Mouse (Mus musculus): ENCODE data around the gene Gm20388. TPM values are rescaled to one million over a fixed set of nuclear protein-coding genes. Genes with fewer than 3 reads are reported as not detected.

The Gm20388 gene
- polyA plus RNA-seq, 1 experiment: 23.9 TPM

DNA sequence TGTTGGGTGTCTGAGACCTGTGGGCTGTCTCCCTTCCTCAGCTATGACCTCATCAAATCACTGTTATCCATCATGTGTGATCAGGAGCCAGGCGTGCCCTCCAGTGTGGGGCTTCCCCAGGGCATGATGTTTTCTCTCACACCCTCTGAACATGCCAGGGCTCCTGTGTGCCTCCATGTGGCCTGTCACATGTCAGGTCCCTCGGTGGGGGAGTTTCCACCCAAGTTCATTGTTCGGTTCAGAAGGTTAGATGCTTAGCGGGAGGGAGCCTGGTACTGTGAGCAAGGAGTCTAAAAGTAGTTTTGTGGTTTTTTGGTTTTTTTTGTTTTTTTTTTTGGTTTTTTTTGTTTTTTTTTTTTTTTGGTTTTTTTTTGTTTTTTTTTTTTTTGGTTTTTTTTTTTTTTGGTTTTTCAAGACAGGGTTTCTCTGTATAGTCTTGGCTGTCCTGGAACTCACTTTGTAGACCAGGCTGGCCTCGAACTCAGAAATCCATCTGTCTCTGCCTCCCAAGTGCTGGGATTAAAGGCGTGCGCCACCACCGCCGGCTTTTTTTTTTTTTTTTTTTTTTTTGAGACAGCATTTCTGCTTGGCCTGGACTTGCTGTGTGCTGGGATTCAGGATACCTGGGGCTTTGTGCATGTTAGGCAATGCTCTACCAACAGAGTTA is 553.4 kb downstream of the Gm20388 start:
- H3K27ac ChIP-seq (ENCODE audit: insufficient read depth, low read length): no peak overlapping the region
- peaks cover 2% of the 10 kb centered on the region; the same call in 1 of the 2 replicates for H3K4me1 ChIP-seq (ENCODE audit: control insufficient read depth, insufficient read depth, low read length)
- H3K4me3 ChIP-seq (ENCODE audit: insufficient read depth, low read length): no peak overlapping the region
- TF ChIP-seq POLR2A (IDR thresholded peaks at IDR 0.05; ENCODE audit: extremely low read depth, insufficient read depth, low read length): no peak
- no peak for TF ChIP-seq CTCF (IDR thresholded peaks at IDR 0.05; ENCODE audit: extremely low read depth, insufficient read depth, low read length)

DNA sequence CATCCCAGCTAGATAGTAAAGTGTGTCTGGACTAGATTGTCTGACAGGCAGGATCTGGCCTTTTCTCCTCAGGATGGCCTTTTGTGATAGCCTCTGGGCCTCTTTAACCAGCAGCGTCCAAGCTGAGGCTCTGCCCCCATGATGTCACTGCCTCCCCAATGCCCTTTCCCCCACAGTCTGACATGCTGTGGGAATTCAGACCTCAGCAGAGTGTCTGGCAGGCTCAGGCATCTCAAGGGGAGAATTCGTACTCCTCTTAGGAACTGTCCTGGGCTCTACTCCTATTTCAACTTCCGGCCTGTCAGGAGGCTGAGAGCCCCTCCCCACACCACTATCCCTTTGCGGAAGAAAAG is 553.9 kb downstream of the Gm20388 start:
- H3K27ac ChIP-seq (ENCODE audit: insufficient read depth, low read length): no peak overlapping the region
- TF ChIP-seq POLR2A (IDR thresholded peaks at IDR 0.05; ENCODE audit: extremely low read depth, insufficient read depth, low read length) (no peak), CTCF (IDR thresholded peaks at IDR 0.05; ENCODE audit: extremely low read depth, insufficient read depth, low read length) (no peak)
- H3K4me1 ChIP-seq (ENCODE audit: control insufficient read depth, insufficient read depth, low read length): peaks cover 2% of the 10 kb centered on the region; the same call in 1 of the 2 replicates
- no peak overlapping the region for H3K4me3 ChIP-seq (ENCODE audit: insufficient read depth, low read length)

DNA sequence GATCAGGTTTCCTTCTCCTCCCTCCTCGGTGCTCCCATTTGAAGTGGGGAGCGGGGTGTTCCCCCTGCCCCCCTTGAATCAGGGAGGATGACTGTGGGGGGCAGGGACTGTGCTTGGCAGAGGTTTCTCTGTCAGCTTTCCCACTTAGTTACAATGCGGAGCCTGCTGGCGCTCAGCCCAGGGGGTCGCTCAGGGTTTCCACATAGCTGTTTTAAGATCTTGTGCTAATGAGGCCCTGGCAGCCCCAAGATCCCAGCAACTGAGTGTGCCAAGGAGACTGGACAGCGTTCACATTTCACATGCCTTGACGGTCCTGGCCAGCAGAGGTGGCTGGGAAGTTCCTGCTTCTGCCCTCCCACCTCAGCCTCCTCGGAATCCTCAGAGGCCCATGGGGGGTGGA is 555.1 kb downstream of the Gm20388 start:
- no peak for TF ChIP-seq POLR2A (IDR thresholded peaks at IDR 0.05; ENCODE audit: extremely low read depth, insufficient read depth, low read length)
- no peak for TF ChIP-seq CTCF (IDR thresholded peaks at IDR 0.05; ENCODE audit: extremely low read depth, insufficient read depth, low read length)
- Histone ChIP-seq H3K27ac (ENCODE audit: insufficient read depth, low read length) (no peak overlapping the region), H3K4me1 (ENCODE audit: control insufficient read depth, insufficient read depth, low read length) (peaks cover 2% of the 10 kb centered on the region; the same call in 1 of the 2 replicates), H3K4me3 (ENCODE audit: insufficient read depth, low read length) (no peak overlapping the region)

DNA sequence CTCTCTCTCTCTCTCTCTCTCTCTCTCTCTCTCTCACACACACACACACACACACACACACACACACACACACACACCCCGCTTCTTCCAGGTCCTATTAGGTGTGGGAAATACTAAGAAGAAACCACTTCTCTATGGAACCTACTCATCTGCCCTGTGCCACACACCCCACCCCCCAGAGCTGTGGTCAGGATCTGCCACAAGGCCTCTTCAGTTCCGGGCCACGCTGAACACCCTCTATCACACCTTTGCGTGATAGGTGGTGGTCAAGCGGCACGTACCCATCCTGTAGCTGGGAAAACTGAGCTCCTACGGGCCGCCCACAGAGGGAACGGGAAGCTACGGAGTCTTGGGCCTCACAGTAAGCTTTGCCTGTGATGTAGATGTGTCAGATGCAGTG is 555.6 kb downstream of the Gm20388 start:
- Histone ChIP-seq H3K27ac (ENCODE audit: insufficient read depth, low read length) (no peak overlapping the region), H3K4me1 (ENCODE audit: control insufficient read depth, insufficient read depth, low read length) (peaks cover 2% of the 10 kb centered on the region; the same call in 1 of the 2 replicates), H3K4me3 (ENCODE audit: insufficient read depth, low read length) (no peak overlapping the region)
- TF ChIP-seq CTCF (IDR thresholded peaks at IDR 0.05; ENCODE audit: extremely low read depth, insufficient read depth, low read length) (no peak), POLR2A (IDR thresholded peaks at IDR 0.05; ENCODE audit: extremely low read depth, insufficient read depth, low read length) (no peak)

DNA sequence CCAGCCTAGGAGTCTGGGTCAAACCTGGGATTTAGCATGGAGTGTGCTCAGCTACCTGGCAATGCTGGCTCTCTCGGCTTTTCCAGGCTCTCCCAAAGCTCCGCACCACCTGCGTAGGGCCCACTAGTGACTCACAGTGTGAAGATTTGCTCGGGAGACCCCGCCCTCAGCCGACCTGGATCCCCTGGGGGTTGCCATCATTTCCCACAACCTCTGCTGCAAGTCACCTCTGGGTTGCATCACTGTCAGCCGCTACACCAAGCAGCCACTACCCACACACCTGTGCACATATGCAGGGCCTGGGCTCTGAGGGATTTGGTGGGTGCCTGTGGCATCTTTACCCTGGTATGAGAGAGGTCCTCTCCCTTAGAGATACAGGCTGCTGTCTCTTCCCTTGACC is 557.0 kb downstream of the Gm20388 start:
- Histone ChIP-seq H3K27ac (ENCODE audit: insufficient read depth, low read length) (no peak overlapping the region), H3K4me3 (ENCODE audit: insufficient read depth, low read length) (no peak overlapping the region), H3K4me1 (ENCODE audit: control insufficient read depth, insufficient read depth, low read length) (peaks cover 2% of the 10 kb centered on the region; the same call in 1 of the 2 replicates)
- TF ChIP-seq CTCF (IDR thresholded peaks at IDR 0.05; ENCODE audit: extremely low read depth, insufficient read depth, low read length) (no peak), POLR2A (IDR thresholded peaks at IDR 0.05; ENCODE audit: extremely low read depth, insufficient read depth, low read length) (no peak)

DNA sequence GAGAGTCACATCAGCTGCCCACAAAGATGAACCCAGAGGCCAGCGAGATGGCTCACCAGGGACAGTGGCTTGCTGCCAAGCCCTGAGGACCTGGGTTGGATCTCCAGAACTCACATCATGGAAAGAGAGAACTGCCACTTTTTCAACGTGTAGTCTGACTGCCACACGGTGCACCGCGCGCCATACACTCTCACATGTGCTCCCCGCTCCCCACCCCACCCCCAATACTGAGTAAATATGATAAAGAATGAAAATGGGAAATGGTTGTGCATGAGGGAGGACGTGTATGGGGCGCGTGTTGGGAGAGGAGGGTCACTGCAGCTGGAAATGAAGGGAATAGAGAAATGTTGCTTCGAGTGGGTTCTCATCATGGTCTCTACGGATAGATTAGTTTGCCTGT is 559.5 kb downstream of the Gm20388 start:
- no peak overlapping the region for H3K27ac ChIP-seq (ENCODE audit: insufficient read depth, low read length)
- H3K4me1 ChIP-seq (ENCODE audit: control insufficient read depth, insufficient read depth, low read length): peaks cover 2% of the 10 kb centered on the region; the same call in 1 of the 2 replicates

DNA sequence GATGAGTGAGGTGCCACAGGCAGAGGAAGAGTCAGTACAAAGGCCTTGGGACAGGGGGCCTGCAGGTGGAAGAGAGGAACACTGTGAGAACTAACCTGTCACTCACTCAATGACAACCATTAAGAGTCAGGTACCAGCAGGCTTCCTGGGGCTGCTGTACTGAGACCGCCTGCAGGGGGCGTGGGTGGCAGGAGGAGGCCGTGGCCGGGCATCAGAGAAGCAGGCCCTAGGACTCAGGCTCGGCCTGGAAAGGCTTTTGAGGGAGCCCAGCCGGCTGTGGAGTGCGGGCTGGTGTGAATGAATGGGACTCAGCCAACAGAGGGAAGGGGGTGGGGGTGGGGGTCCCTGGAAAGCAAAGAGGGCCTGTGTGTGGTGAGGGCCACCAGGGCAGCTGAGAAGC is 560.5 kb downstream of the Gm20388 start:
- Histone ChIP-seq H3K4me3 (ENCODE audit: insufficient read depth, low read length) (no peak overlapping the region), H3K4me1 (ENCODE audit: control insufficient read depth, insufficient read depth, low read length) (no peaks in the 10 kb centered on the region), H3K27ac (ENCODE audit: insufficient read depth, low read length) (no peak overlapping the region)
- 0 out of 2 replicates have a peak, but pooled peaks have one; percentile 22 for TF ChIP-seq CTCF (IDR thresholded peaks at IDR 0.05; ENCODE audit: extremely low read depth, insufficient read depth, low read length)
- TF ChIP-seq POLR2A (IDR thresholded peaks at IDR 0.05; ENCODE audit: extremely low read depth, insufficient read depth, low read length): no peak

More for the DNA sequence above, 559.5 kb downstream of the Gm20388 start:
- no peak for TF ChIP-seq POLR2A (IDR thresholded peaks at IDR 0.05; ENCODE audit: extremely low read depth, insufficient read depth, low read length)
- TF ChIP-seq CTCF (IDR thresholded peaks at IDR 0.05; ENCODE audit: extremely low read depth, insufficient read depth, low read length): no peak
- no peak overlapping the region for H3K4me3 ChIP-seq (ENCODE audit: insufficient read depth, low read length)

DNA sequence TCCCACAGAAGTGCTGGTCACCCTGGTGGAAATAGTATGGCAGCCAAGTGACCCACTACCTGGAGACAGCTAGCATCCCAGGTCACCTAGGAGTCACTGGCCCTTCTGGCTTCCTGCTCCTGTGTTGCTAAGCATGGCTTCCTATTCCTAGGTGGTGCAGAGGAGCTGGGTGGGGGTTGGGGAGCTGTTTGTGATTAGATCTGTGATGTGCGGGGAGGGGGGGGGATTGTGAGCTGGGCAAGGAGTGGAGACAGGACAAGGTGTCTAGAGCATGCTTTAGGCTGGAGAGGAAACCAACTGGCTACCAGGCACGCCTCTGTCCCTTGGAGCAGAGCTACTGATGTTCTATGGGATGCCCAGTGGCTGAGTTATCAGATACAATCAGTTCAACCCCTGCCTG is 561.1 kb downstream of the Gm20388 start:
- H3K4me3 ChIP-seq (ENCODE audit: insufficient read depth, low read length): no peak overlapping the region
- TF ChIP-seq CTCF (IDR thresholded peaks at IDR 0.05; ENCODE audit: extremely low read depth, insufficient read depth, low read length) (no peak), POLR2A (IDR thresholded peaks at IDR 0.05; ENCODE audit: extremely low read depth, insufficient read depth, low read length) (no peak)
- H3K27ac ChIP-seq (ENCODE audit: insufficient read depth, low read length): no peak overlapping the region
- H3K4me1 ChIP-seq (ENCODE audit: control insufficient read depth, insufficient read depth, low read length): no peaks in the 10 kb centered on the region

DNA sequence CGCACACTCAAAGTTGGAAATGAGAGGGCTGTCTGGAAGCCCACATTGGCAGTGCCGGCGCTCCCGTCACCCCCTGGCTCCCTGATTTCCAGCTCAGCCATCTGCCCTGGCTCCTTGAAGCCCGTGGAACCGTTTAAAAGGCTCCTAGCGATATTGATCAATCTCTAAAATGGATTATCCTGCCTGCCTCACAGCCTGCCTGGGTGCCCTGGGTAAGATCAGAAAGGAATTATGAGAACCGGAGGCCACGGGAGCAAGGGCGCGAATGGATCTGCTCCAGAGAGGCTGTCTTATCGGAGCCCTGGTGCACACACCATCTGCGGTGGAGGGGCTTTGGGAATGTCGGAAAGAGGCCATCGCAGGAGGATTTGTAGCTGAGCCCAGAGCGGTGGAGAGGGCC is 561.6 kb downstream of the Gm20388 start:
- H3K4me1 ChIP-seq (ENCODE audit: control insufficient read depth, insufficient read depth, low read length): no peaks in the 10 kb centered on the region
- no peak overlapping the region for H3K4me3 ChIP-seq (ENCODE audit: insufficient read depth, low read length)
- H3K27ac ChIP-seq (ENCODE audit: insufficient read depth, low read length): no peak overlapping the region
- TF ChIP-seq CTCF (IDR thresholded peaks at IDR 0.05; ENCODE audit: extremely low read depth, insufficient read depth, low read length): no peak

DNA sequence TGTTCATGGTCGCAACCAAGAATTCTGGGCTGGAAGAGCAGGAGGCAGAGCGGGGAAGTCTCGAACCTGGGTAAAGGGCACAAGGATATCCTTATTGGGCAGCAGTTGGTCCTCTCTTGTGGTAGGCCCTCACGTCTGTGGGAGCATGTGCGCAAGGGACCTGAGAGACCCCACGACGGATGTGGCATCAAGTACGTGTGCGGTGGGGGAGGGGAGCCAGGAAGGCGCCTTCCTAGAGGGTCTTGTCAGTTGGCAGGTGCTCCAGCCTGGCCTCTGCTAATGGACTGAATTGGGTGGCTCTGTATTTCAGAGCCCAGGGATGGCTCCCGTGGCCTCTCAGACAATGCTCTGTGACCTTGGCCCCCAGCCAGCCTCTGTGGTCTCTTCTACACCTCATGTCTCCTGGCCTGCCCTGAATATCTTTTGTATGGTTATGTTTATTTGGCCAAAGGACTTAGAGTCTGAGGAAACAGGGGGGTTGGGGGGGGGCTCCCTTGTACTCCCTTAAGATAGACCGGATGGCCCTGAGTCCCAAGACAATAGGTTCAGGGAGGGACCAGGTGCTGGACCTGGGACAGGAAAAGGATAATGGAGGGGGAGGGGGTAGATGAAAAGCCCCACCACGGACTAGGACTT is 563.2 kb downstream of the Gm20388 start:
- Histone ChIP-seq H3K4me1 (ENCODE audit: control insufficient read depth, insufficient read depth, low read length) (no peaks in the 10 kb centered on the region), H3K4me3 (ENCODE audit: insufficient read depth, low read length) (no peak overlapping the region), H3K27ac (ENCODE audit: insufficient read depth, low read length) (no peak overlapping the region)
- TF ChIP-seq CTCF (IDR thresholded peaks at IDR 0.05; ENCODE audit: extremely low read depth, insufficient read depth, low read length) (no peak), POLR2A (IDR thresholded peaks at IDR 0.05; ENCODE audit: extremely low read depth, insufficient read depth, low read length) (no peak)

All from cortical plate, adult 2 months (tissue).